Mouse (Mus musculus): Measurements from ENCODE around the gene Rab3il1. TPM values are rescaled to one million over a fixed set of nuclear protein-coding genes. Genes with fewer than 3 reads are reported as not detected.

Gene Rab3il1
- polyA plus RNA-seq, 1 experiment from 2014 or later = 23.8 TPM

- ATAC-seq = no peak
- H3K27ac ChIP-seq (ENCODE audit: low read length) = no peak overlapping the region
- H3K4me1 ChIP-seq (ENCODE audit: insufficient read depth, low read depth, low read length) = peaks cover 57% of the 10 kb centered on the region; the same call in 1 of the 2 replicates
- WGBS = 74% methylated on average over 2 of the region's 2 CpGs
- no peak overlapping the region for H3K4me2 ChIP-seq (replicated peaks; ENCODE audit: low read depth, low read length)
- H3K4me3 ChIP-seq (ENCODE audit: low read depth, low read length) = no peak overlapping the region
- no peak overlapping the region for H3K9ac ChIP-seq (replicated peaks; ENCODE audit: low read depth)
- no peak for DNase-seq (ENCODE audit: low spot score)
- no peak for TF ChIP-seq EP300 (IDR thresholded peaks at IDR 0.05)
- no peak for TF ChIP-seq CTCF (IDR thresholded peaks at IDR 0.05)
- no peaks in the 10 kb centered on the region for H3K27me3 ChIP-seq (replicated peaks; ENCODE audit: insufficient read depth, low read length)
- H3K36me3 ChIP-seq (ENCODE audit: insufficient read depth, low read length) = no peaks in the 10 kb centered on the region
- H3K9me3 ChIP-seq (ENCODE audit: low read length) = no peaks in the 10 kb centered on the region
Measured at GRCm38 (mm10) chr19:10045707-10046106, 44.2 kb downstream of the Rab3il1 start.

- no peak for TF ChIP-seq EP300 (IDR thresholded peaks at IDR 0.05)
- TF ChIP-seq CTCF (IDR thresholded peaks at IDR 0.05) = no peak
- Histone ChIP-seq H3K4me1 (ENCODE audit: insufficient read depth, low read depth, low read length) (peaks cover 52% of the 10 kb centered on the region; the same call in 1 of the 2 replicates), H3K27me3 (replicated peaks; ENCODE audit: insufficient read depth, low read length) (no peaks in the 10 kb centered on the region), H3K9ac (replicated peaks; ENCODE audit: low read depth) (no peak overlapping the region), H3K27ac (ENCODE audit: low read length) (0 out of 2 replicates have a peak overlapping the region, but pooled peaks have one; percentile 5), H3K4me2 (replicated peaks; ENCODE audit: low read depth, low read length) (peak overlapping the region; percentile 14; the same call in 1 of the 2 replicates), H3K36me3 (ENCODE audit: insufficient read depth, low read length) (no peaks in the 10 kb centered on the region), H3K9me3 (ENCODE audit: low read length) (no peaks in the 10 kb centered on the region), H3K4me3 (ENCODE audit: low read depth, low read length) (no peak overlapping the region)
- WGBS = 36% methylated on average over 4 of the region's 4 CpGs
- ATAC-seq (no peak), DNase-seq (ENCODE audit: low spot score) (no peak)
Measured at GRCm38 (mm10) chr19:10046346-10046745, 44.9 kb downstream of the Rab3il1 start.

DNA sequence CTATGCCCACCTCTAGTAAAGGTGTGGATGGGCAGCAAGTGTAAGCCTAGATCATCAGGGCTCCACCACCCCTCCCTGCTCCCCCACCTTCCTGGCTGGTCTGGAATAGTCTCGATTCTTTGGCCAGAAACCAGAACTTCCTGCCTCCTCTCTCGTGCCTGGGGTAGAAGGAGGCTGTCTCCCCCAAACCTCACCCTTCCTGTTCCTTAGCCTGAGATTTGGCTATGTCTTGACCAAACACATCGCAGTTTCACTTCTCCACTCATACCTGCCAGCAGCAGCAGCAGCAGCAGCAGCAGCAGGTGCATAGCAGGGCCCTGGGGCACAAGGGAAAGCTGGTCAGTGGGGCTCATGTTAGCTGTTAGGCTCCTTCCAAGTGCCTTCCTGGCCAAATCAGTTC lies 45.5 kb downstream of the Rab3il1 start:
- no peak for DNase-seq (ENCODE audit: low spot score)
- Histone ChIP-seq H3K4me1 (ENCODE audit: insufficient read depth, low read depth, low read length) (peaks cover 52% of the 10 kb centered on the region; the same call in 1 of the 2 replicates), H3K9ac (replicated peaks; ENCODE audit: low read depth) (no peak overlapping the region), H3K27me3 (replicated peaks; ENCODE audit: insufficient read depth, low read length) (no peaks in the 10 kb centered on the region), H3K27ac (ENCODE audit: low read length) (no peak overlapping the region), H3K36me3 (ENCODE audit: insufficient read depth, low read length) (no peaks in the 10 kb centered on the region), H3K4me3 (ENCODE audit: low read depth, low read length) (no peak overlapping the region), H3K4me2 (replicated peaks; ENCODE audit: low read depth, low read length) (0 out of 2 replicates have a peak overlapping the region, but pooled peaks have one; percentile 14), H3K9me3 (ENCODE audit: low read length) (no peaks in the 10 kb centered on the region)
- no peak for ATAC-seq
- TF ChIP-seq EP300 (IDR thresholded peaks at IDR 0.05) (no peak), CTCF (IDR thresholded peaks at IDR 0.05) (no peak)
- WGBS = 11% methylated on average over 3 of the region's 3 CpGs

DNA sequence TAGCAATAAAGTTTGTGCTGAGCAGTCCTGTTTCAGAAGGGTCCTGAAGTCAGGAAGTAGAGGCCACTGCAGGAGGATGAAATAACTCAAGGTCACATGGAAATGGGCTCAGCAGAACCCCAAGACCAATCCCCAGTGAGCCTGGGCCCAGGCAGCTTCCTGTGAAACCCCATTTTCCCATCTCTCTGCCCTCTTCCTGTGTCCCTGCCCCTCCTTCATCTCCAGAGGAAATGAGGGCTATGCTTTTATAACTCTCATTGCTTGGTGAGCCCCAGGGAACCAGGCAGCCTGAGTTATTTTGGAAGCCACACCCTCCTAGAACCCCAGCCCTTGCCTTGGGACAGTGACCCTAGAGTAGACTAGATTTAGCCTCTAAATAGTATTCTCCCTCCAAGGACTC lies 48.1 kb downstream of the Rab3il1 start:
- TF ChIP-seq CTCF (IDR thresholded peaks at IDR 0.05) = no peak
- TF ChIP-seq EP300 (IDR thresholded peaks at IDR 0.05) = no peak
- no peak overlapping the region for H3K4me2 ChIP-seq (replicated peaks; ENCODE audit: low read depth, low read length)
- H3K36me3 ChIP-seq (ENCODE audit: insufficient read depth, low read length) = peaks cover 5% of the 10 kb centered on the region; the same call in 1 of the 2 replicates
- no peak for DNase-seq (ENCODE audit: low spot score)
- no peaks in the 10 kb centered on the region for H3K9me3 ChIP-seq (ENCODE audit: low read length)
- H3K4me1 ChIP-seq (ENCODE audit: insufficient read depth, low read depth, low read length) = peaks cover 34% of the 10 kb centered on the region; the same call in 1 of the 2 replicates
- H3K27ac ChIP-seq (ENCODE audit: low read length) = peak overlapping the region; percentile 26; the same call in 1 of the 2 replicates
- no peak overlapping the region for H3K4me3 ChIP-seq (ENCODE audit: low read depth, low read length)
- peak; percentile 15; the same call in 1 of the 2 replicates for ATAC-seq
- H3K9ac ChIP-seq (replicated peaks; ENCODE audit: low read depth) = no peak overlapping the region
- H3K27me3 ChIP-seq (replicated peaks; ENCODE audit: insufficient read depth, low read length) = no peaks in the 10 kb centered on the region

- no peak for DNase-seq (ENCODE audit: low spot score)
- H3K4me1 ChIP-seq (ENCODE audit: insufficient read depth, low read depth, low read length) = peaks cover 28% of the 10 kb centered on the region; the same call in 1 of the 2 replicates
- ATAC-seq = no peak
Measured at GRCm38 (mm10) chr19:10050438-10050837, 49.0 kb downstream of the Rab3il1 start.

DNA sequence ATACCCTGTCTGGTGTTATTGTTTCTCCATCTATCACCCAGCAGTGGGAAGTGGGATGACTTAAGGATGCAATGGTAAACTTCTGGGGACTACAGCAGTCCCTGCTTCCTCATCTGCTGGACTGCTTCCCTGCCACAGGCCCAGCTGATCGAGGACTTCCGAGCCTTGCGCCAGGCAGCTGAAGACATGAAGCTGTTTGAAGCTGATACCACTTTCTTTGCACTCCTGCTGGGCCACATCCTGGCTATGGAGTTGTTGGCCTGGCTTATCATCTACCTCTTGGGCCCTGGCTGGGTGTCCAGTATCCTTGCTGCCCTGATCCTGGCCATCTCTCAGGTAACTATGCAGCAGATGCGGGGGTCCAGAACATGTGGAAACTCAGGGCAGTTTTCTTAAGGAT lies 51.2 kb downstream of the Rab3il1 start:
- Histone ChIP-seq H3K4me1 (ENCODE audit: insufficient read depth, low read depth, low read length) (peaks cover 20% of the 10 kb centered on the region; the same call in 1 of the 2 replicates), H3K27ac (ENCODE audit: low read length) (no peak overlapping the region), H3K4me2 (replicated peaks; ENCODE audit: low read depth, low read length) (no peak overlapping the region), H3K27me3 (replicated peaks; ENCODE audit: insufficient read depth, low read length) (no peaks in the 10 kb centered on the region), H3K9me3 (ENCODE audit: low read length) (no peaks in the 10 kb centered on the region), H3K9ac (replicated peaks; ENCODE audit: low read depth) (no peak overlapping the region), H3K4me3 (ENCODE audit: low read depth, low read length) (no peak overlapping the region), H3K36me3 (ENCODE audit: insufficient read depth, low read length) (peaks cover 12% of the 10 kb centered on the region)
- TF ChIP-seq CTCF (IDR thresholded peaks at IDR 0.05) (no peak), EP300 (IDR thresholded peaks at IDR 0.05) (no peak)
- no peak for ATAC-seq
- no peak for DNase-seq (ENCODE audit: low spot score)
- WGBS = 87% methylated on average over 4 of the region's 4 CpGs

More at GRCm38 (mm10) chr19:10050438-10050837, 49.0 kb downstream of the Rab3il1 start:
- no peaks in the 10 kb centered on the region for H3K9me3 ChIP-seq (ENCODE audit: low read length)
- H3K36me3 ChIP-seq (ENCODE audit: insufficient read depth, low read length) = peaks cover 6% of the 10 kb centered on the region
- 40% methylated on average over 2 of the region's 2 CpGs for WGBS
- H3K4me2 ChIP-seq (replicated peaks; ENCODE audit: low read depth, low read length) = no peak overlapping the region
- H3K27ac ChIP-seq (ENCODE audit: low read length) = no peak overlapping the region
- no peak overlapping the region for H3K9ac ChIP-seq (replicated peaks; ENCODE audit: low read depth)
- no peaks in the 10 kb centered on the region for H3K27me3 ChIP-seq (replicated peaks; ENCODE audit: insufficient read depth, low read length)
- no peak overlapping the region for H3K4me3 ChIP-seq (ENCODE audit: low read depth, low read length)
- TF ChIP-seq EP300 (IDR thresholded peaks at IDR 0.05) (no peak), CTCF (IDR thresholded peaks at IDR 0.05) (no peak)

All from lung, postnatal 0 days (tissue).